Mouse (Mus musculus): ENCODE measurements around the gene Plekhg1.

The Plekhg1 gene

DNA sequence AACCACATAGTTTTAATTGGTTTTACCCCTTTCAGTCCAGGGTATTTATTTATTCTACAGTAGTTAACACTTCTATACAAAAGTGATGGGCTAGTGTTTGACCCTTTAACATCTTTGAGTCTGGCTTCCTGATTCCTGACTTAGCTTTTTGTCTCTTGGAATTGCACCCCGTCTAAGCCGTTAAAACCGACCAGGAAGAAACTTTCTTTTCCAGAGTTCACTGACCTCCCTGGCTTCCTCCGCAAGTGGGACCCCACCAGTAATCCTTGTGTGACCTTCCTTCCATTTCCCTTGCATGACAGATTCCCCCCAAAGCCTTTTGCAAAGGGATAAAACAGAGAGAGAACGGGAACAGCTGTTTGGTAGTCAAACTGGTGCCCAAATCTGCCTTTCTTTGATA lies 1.6 kb downstream of the Plekhg1 start:
- no peak for DNase-seq (ENCODE audit: low read depth, low spot score)

DNA sequence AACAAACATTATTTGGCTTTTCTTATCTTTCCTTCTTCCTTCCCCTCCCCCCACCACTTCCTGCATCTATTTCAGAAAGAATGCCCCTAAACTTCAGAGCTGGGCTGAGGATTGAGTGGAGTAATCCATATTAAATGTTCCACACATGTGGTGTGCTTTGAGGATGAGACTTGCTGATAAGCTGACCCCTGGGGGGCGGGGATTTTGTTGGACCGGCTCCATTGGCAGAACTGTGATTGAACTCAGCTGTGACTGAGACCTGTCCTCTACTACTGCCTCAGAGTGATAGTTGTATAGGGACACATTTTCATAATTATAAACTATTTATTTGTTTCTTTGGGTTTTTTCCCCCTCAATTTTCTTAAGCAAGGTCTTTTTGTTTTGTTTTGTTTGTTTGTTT lies 2.9 kb downstream of the Plekhg1 start:
- DNase-seq (ENCODE audit: low read depth, low spot score) = no peak

GRCm38 (mm10) chr10:3743826-3744225 lies 3.7 kb downstream of the Plekhg1 start:
- DNase-seq (ENCODE audit: low read depth, low spot score) = no peak

DNA sequence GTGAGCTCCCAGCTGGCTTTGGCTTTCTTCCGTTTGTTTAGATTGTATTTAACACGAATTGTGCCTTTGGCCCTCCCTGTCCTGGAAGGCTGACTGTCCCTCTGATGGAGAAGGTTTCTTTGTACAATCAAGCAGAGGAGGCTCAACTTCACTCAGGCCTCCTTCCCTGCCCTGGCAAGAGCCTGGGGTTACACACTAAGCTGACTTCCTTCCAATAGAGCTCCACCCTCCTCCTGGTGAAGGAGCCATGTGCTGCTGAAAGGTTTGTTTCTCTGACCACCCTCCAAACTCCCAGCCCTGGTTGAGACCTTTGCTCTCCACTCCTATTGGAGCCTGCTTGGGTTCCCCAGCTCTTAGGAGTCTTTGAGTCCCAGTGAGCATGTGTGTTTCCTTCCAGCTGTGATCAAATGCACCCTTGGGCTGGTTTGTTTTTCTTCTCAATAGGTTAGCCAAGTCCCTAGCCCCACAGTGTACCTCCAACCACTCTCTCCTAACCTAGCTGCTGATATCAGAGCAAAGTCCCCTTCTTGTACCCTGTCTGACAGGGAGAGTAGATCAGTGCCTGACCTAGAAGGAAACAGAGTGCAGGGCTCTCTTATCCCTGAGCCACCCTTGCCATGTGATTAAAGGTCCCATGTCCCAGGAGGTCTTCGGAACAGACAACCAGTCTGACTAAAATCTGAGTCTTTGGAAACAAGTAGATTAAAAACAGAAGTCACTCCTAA lies 6.8 kb downstream of the Plekhg1 start:
- DNase-seq (ENCODE audit: low read depth, low spot score) = no peak

GRCm38 (mm10) chr10:3749580-3749979 lies 9.4 kb downstream of the Plekhg1 start:
- DNase-seq (ENCODE audit: low read depth, low spot score) = no peak

GRCm38 (mm10) chr10:3761992-3762391 lies 21.8 kb downstream of the Plekhg1 start:
- no peak for DNase-seq (ENCODE audit: low read depth, low spot score)

GRCm38 (mm10) chr10:3763199-3763598 lies 23.0 kb downstream of the Plekhg1 start:
- no peak for DNase-seq (ENCODE audit: low read depth, low spot score)

GRCm38 (mm10) chr10:3769131-3769530 lies 29.0 kb downstream of the Plekhg1 start:
- no peak for DNase-seq (ENCODE audit: low read depth, low spot score)

DNA sequence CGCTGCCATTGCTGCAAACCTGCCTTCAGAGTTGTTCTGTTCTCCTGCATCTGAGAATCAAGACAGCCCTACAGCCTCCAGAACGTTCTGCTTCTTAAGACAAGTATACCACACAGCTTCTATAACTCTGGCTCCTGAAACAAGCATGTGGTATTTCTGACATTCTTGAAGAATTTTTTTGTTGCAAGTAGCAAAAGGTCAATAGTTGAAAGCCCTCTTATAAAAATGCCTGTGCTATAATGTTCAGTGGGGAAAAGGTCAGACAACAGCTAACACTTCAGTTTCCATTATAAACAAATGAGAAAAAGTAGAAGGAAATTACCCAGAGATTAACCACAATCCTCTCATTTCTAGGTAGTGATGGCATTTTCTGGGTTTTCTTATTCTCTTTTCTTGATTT lies 34.2 kb downstream of the Plekhg1 start:
- no peak for DNase-seq (ENCODE audit: low read depth, low spot score)

DNA sequence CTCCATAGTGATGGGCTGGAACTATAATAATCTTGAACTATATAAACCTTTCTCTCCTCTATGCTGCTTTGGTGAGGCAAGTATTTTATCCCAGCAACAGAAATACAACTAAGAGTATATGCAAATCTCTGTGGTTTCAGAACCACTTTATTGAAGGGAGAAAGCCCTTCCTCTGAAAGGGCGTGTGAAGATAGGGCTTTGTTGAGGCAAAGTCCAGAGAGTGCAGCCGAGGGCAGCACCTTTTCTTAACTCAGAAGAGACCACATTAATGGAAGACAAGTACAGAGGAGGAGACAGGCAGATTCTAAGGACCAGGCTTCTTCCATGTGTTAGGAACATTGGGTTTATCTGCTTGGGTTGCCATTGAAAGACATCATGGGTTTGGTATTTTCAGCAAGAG lies 36.6 kb downstream of the Plekhg1 start:
- no peak for DNase-seq (ENCODE audit: low read depth, low spot score)

- no peak for DNase-seq (ENCODE audit: low read depth, low spot score)
Observed at GRCm38 (mm10) chr10:3785362-3785761, 45.2 kb downstream of the Plekhg1 start.

- DNase-seq (ENCODE audit: low read depth, low spot score) = no peak
Observed at GRCm38 (mm10) chr10:3786531-3786930, 46.4 kb downstream of the Plekhg1 start.

DNA sequence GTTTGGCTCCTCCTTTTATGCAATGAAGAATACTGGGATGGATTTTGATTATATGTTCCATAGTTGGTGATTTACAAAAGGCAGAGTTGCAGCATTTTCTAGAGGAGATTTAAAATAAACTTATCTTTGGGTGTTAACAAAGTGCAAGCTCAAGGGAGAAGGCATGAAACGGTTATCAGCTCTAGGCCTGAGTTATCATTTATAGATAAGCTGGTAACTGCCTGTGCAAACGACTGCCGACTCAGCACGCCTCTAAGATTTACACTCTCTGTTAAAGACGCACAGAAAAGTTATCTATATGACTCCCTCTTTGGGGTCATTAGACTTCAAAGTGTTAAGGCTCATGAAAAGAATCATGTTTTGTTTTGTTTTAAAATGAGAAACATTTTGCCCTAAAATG lies 46.8 kb downstream of the Plekhg1 start:
- no peak for DNase-seq (ENCODE audit: low read depth, low spot score)

- no peak for DNase-seq (ENCODE audit: low read depth, low spot score)
Observed at GRCm38 (mm10) chr10:3793825-3794224, 53.7 kb downstream of the Plekhg1 start.

DNA sequence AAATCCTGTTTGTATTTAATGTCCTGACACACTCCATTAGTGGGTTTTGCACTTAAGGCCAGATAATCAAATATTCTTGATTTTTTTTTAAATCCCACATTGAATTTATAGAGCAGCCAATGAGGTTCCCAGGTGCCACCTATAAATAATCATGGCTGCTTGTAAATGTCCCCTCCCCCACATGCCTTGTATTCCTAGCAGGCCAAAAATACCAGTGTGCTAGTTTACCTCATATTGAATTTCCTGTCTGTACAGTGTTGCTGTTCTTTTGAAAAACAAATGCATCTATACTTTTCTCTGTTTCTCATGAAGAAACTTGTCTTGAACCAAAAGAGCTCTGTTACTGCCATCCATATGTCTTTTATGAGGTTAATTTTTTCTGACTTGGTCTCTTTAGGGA lies 59.3 kb downstream of the Plekhg1 start:
- DNase-seq (ENCODE audit: low read depth, low spot score) = no peak

- no peak for DNase-seq (ENCODE audit: low read depth, low spot score)
Observed at GRCm38 (mm10) chr10:3801254-3801653, 61.1 kb downstream of the Plekhg1 start.

DNA sequence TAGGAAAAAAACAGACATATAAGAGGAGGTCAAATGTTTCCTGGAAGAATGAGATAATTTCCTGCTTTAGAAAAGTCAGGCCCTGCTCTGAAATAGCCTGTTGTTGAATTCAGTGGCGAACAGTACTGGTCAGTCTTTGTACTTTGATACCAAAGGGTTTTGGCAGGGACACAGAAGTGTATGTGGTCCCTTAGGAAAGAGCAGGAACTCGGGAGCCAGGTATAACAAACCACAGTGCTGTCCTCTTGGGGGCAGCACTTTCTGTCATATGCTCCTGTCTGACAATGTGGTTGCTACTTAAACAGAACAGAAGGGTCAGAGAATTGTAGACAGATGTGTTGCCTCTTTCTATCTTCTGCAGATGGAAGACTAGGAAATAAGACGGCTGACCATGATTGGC lies 65.2 kb downstream of the Plekhg1 start:
- DNase-seq (ENCODE audit: low read depth, low spot score) = no peak

GRCm38 (mm10) chr10:3807980-3808379 lies 67.8 kb downstream of the Plekhg1 start:
- no peak for DNase-seq (ENCODE audit: low read depth, low spot score)

GRCm38 (mm10) chr10:3810476-3811273 lies 70.5 kb downstream of the Plekhg1 start:
- DNase-seq (ENCODE audit: low read depth, low spot score) = no peak

DNA sequence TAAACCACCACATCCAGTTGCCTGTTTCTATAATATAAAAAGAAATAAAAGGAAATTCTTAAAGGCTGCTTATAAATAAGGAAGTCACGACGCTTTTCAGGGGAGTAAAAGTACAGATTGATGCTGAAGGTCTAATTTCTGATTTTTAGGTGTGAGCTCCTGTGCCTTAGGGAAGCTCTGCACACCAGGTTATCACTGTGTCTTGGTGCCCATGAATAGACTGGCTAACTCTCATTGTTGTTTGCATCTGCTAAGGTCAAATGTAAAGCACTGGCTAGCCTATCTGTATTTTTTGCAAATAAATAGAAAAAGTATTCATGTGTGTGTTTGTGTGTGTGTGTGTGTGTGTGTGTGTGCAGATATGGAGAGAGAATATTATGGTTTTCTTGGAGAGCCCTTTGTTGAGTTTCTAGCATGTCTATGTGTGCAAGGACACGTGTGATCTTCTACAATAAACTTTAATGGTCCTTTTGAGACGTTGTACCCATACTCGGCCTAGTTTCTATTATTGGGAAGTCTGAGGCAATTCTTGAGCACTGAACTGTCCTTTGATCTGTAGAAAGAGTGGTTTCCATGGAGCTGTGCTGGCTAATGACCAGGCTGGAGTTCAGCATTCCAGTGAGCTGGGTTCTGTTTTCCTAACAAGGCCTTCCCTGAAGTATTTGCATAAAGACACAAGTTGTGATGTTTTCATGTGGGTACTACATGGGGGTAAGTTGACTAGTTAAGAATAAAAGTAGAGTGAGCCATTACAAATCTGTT lies 79.0 kb downstream of the Plekhg1 start:
- DNase-seq (ENCODE audit: low read depth, low spot score) = no peak

DNA sequence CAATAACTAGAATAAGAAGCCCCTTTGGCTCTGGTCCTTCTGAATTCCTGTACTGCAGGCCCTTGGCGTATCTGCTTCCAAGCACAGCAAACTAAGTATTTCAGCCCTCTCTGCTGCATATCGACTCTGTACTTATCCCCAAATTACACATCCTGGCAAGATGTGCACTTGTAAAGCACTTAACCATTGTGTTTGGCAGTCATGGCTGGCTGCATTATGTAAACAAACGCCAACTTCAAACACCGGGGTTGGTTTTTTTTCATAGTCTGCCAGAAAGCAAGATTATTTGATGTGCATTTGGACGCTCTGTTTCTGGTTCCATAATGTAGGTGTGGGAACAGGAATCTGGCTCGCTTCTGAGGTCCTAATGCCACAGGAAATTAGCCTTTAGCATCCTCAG lies 83.7 kb downstream of the Plekhg1 start:
- no peak for DNase-seq (ENCODE audit: low read depth, low spot score)

- DNase-seq (ENCODE audit: low read depth, low spot score) = no peak
Observed at GRCm38 (mm10) chr10:3826043-3826442, 85.9 kb downstream of the Plekhg1 start.

Data from retina, adult 2 months (tissue).